9 mouse cellular contexts compared by ENCODE assay signal in the genomic region with DNA sequence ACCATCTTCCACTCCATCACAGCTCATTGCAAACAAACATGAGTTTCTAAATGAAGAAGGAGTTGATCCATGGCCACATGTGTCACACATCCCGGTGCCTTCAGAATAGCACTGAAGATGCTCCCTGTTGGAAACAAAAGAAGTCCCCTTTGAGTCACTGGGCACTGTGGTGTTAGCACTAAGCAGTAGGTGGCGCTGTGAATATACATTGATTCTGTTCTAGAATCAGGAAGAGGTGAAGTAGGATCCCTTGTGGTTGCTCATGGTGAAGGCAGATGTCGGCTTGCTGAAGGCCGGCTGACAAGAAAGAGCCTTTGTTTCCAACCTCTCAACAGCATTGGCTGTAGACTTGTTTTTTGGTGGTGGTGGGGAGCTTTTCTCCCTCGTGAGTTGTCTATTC.
DNase-seq lines count a peak whose midpoint lies in the region; ATAC-seq and TF ChIP-seq lines count a peak whose summit lies in the region.
"Had no signal": no experiment of that assay in that cellular context is flagged by ENCODE, and none has a peak within 500 bp of the region (broad histone marks: within the 10 kb centered on the region; RNA-seq: fewer than 3 reads in every experiment).

No protein-coding gene starts in this region.

- TF ChIP-seq CTCF in kidney, postnatal 0 days (IDR thresholded peaks at IDR 0.05; ENCODE audit: low read depth) = peak; percentile 71
- peak; percentile 13; the same call in 1 of the 2 replicates for TF ChIP-seq CTCF in lung, adult 2 months (IDR thresholded peaks at IDR 0.05; ENCODE audit: insufficient read depth, low read length)

- peak; percentile 64 for DNase-seq in forebrain, embryonic 11.5 days (ENCODE audit: low spot score)
- no peak for DNase-seq in forebrain, embryonic 10.5 days (ENCODE audit: extremely low spot score, low spot score)
- peak; percentile 25 for DNase-seq in ovary, postnatal 36 days (ENCODE audit: low spot score)
- no peak for DNase-seq in ovary, adult 18-20 months (ENCODE audit: low spot score)
- peak; percentile 3 for DNase-seq in cerebellum, adult 9-11 months
- peak; percentile 76 for DNase-seq in kidney, postnatal 0 days (ENCODE audit: low spot score)
- DNase-seq in lung, adult 2 months = peak; percentile 55
- DNase-seq in testis, postnatal 14 days (ENCODE audit: low spot score) = peak; percentile 49

- H3K4me3 ChIP-seq in forebrain, embryonic 11.5 days (ENCODE audit: low read depth, low read length) = no peak overlapping the region
- H3K4me3 ChIP-seq in forebrain, embryonic 10.5 days = no peak overlapping the region
- H3K4me3 ChIP-seq in kidney, postnatal 0 days (replicated peaks; ENCODE audit: low read depth, low read length) = no peak overlapping the region
- H3K4me3 ChIP-seq in lung, adult 2 months (replicated peaks; ENCODE audit: extremely low read depth, low read depth, low read length) = no peak overlapping the region
- H3K4me3 ChIP-seq: hindbrain, embryonic 15.5 days had no signal

- no peak overlapping the region for H3K27ac ChIP-seq in forebrain, embryonic 11.5 days (ENCODE audit: low read depth, low read length)
- H3K27ac ChIP-seq in forebrain, embryonic 10.5 days = no peak overlapping the region
- no peak overlapping the region for H3K27ac ChIP-seq in kidney, postnatal 0 days
- H3K27ac ChIP-seq: hindbrain, embryonic 15.5 days had no signal

- H3K36me3 ChIP-seq in forebrain, embryonic 11.5 days (ENCODE audit: control insufficient read depth, insufficient read depth, low read length) = no peaks in the 10 kb centered on the region
- H3K36me3 ChIP-seq in forebrain, embryonic 10.5 days (replicated peaks) = no peaks in the 10 kb centered on the region
- no peaks in the 10 kb centered on the region for H3K36me3 ChIP-seq in kidney, postnatal 0 days (ENCODE audit: insufficient read depth, low read length)
- H3K36me3 ChIP-seq: hindbrain, embryonic 15.5 days had no signal

- 22% methylated on average over 5 of the region's 5 CpGs for WGBS in forebrain, embryonic 11.5 days
- 21% methylated on average over 5 of the region's 5 CpGs for WGBS in forebrain, embryonic 10.5 days
- WGBS in kidney, postnatal 0 days = 39% methylated on average over 5 of the region's 5 CpGs
- 34% methylated on average over 5 of the region's 5 CpGs for WGBS in lung, adult 2 months

- H3K4me2 ChIP-seq in forebrain, embryonic 11.5 days (ENCODE audit: low read depth, low read length, severe bottlenecking) = no peak overlapping the region
- no peak overlapping the region for H3K4me2 ChIP-seq in kidney, postnatal 0 days (ENCODE audit: low read length)
- H3K4me2 ChIP-seq: hindbrain, embryonic 15.5 days had no signal

- H3K9ac ChIP-seq in forebrain, embryonic 11.5 days (ENCODE audit: low read length) = no peak overlapping the region
- no peak overlapping the region for H3K9ac ChIP-seq in kidney, postnatal 0 days (ENCODE audit: low read depth, low read length)
- H3K9ac ChIP-seq: hindbrain, embryonic 15.5 days had no signal

- H3K4me1 ChIP-seq in forebrain, embryonic 11.5 days (replicated peaks; ENCODE audit: control insufficient read depth, insufficient read depth, low read length) = no peaks in the 10 kb centered on the region
- 0 out of 2 replicates have a peak, but pooled peaks cover 2% of the 10 kb centered on the region for H3K4me1 ChIP-seq in forebrain, embryonic 10.5 days
- H3K4me1 ChIP-seq in kidney, postnatal 0 days (replicated peaks; ENCODE audit: insufficient read depth, low read length) = no peaks in the 10 kb centered on the region
- no peaks in the 10 kb centered on the region for H3K4me1 ChIP-seq in lung, adult 2 months (ENCODE audit: control insufficient read depth, insufficient read depth, low read length)
- H3K4me1 ChIP-seq: hindbrain, embryonic 15.5 days had no signal

- no peak for TF ChIP-seq POLR2A in lung, adult 2 months (IDR thresholded peaks at IDR 0.05; ENCODE audit: borderline replicate concordance, extremely low read depth, low read depth, low read length)

- H3K27me3 ChIP-seq in forebrain, embryonic 11.5 days (ENCODE audit: control insufficient read depth, insufficient read depth, low read length) = no peaks in the 10 kb centered on the region
- no peaks in the 10 kb centered on the region for H3K27me3 ChIP-seq in forebrain, embryonic 10.5 days (ENCODE audit: poor library complexity, severe bottlenecking)
- no peaks in the 10 kb centered on the region for H3K27me3 ChIP-seq in kidney, postnatal 0 days (ENCODE audit: insufficient read depth, low read length)
- H3K27me3 ChIP-seq: hindbrain, embryonic 15.5 days had no signal

- H3K9me3 ChIP-seq in forebrain, embryonic 11.5 days (ENCODE audit: control insufficient read depth, low read length) = no peaks in the 10 kb centered on the region
- H3K9me3 ChIP-seq in forebrain, embryonic 10.5 days = no peaks in the 10 kb centered on the region
- no peaks in the 10 kb centered on the region for H3K9me3 ChIP-seq in kidney, postnatal 0 days (replicated peaks; ENCODE audit: low read length)
- H3K9me3 ChIP-seq: hindbrain, embryonic 15.5 days had no signal

- no peak for ATAC-seq in forebrain, embryonic 11.5 days (replicated peaks; ENCODE audit: low FRiP score)
- peak; percentile 61; the same call in 1 of the 2 replicates for ATAC-seq in kidney, postnatal 0 days (replicated peaks; ENCODE audit: low FRiP score, low read depth)

Comparison
In these comparisons a context has a peak if more than half of its experiments do, and no peak if none do; other contexts are left out.
1. DNase-seq: peak in forebrain, embryonic 11.5 days (single experiment), ovary, postnatal 36 days (single experiment), cerebellum, adult 9-11 months (single experiment), kidney, postnatal 0 days (single experiment), lung, adult 2 months (single experiment) and testis, postnatal 14 days (single experiment); none in forebrain, embryonic 10.5 days (single experiment) and ovary, adult 18-20 months (single experiment).